ENCODE assay signal across 9 mouse cellular contexts in the genomic region with DNA sequence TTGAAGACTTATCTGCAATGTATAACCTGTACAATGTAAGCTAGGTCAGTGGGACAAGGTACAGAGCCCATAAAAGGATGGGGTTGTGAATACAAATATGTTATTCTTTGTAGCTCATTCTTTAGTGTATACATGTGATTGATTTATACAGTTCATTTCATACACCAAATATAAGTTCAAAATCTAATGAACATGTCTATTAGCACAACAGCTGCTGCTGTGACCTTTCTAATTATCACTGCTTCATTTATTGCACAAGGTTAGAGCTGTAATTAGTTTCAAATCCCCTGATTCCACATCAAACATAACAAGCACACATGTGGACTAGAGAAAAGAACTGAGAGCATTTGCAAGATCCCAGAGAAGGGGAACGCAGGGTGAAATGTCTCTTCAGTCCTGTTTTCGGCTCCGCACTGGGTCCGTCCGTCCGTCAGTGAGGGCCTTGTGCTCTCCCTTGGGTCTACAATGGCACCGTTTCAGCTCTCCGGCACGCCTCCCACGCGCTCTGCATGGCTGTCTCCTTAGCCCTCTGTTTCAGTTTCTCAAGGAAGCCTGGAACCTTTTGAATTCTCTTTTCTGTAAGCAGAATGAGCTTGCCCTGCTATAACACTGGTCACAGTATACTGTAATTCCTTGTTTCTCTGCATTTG.
DNase-seq lines count a peak whose midpoint lies in the region; ATAC-seq and TF ChIP-seq lines count a peak whose summit lies in the region.
"Had no signal": no experiment of that assay in that cellular context is flagged by ENCODE, and none has a peak within 500 bp of the region (broad histone marks: within the 10 kb centered on the region; RNA-seq: fewer than 3 reads in every experiment).

No protein-coding gene starts in this region.

- no peak for TF ChIP-seq CTCF in midbrain, postnatal 0 days (IDR thresholded peaks at IDR 0.05)

- no peaks in the 10 kb centered on the region for H3K9me3 ChIP-seq in forebrain, embryonic 12.5 days
- no peaks in the 10 kb centered on the region for H3K9me3 ChIP-seq in hindbrain, embryonic 14.5 days (ENCODE audit: control insufficient read depth, low read length)
- H3K9me3 ChIP-seq in midbrain, postnatal 0 days (ENCODE audit: low read length), result no peaks in the 10 kb centered on the region

- H3K36me3 ChIP-seq in forebrain, embryonic 12.5 days (replicated peaks), result no peaks in the 10 kb centered on the region
- H3K36me3 ChIP-seq in hindbrain, embryonic 14.5 days (replicated peaks; ENCODE audit: control insufficient read depth, insufficient read depth), result no peaks in the 10 kb centered on the region
- H3K36me3 ChIP-seq in midbrain, postnatal 0 days (ENCODE audit: insufficient read depth, low read length), result no peaks in the 10 kb centered on the region

- ATAC-seq in forebrain, embryonic 12.5 days (ENCODE audit: low FRiP score), result peak; percentile 39
- peak; percentile 53; the same call in 1 of the 2 replicates for ATAC-seq in hindbrain, embryonic 14.5 days (ENCODE audit: low FRiP score)
- no peak for ATAC-seq in midbrain, postnatal 0 days (ENCODE audit: low FRiP score)
- ATAC-seq: Patski had no signal

- no peak overlapping the region for H3K9ac ChIP-seq in forebrain, embryonic 12.5 days
- H3K9ac ChIP-seq in hindbrain, embryonic 14.5 days, result peak overlapping the region; percentile 20; the same call in 1 of the 2 replicates
- no peak overlapping the region for H3K9ac ChIP-seq in midbrain, postnatal 0 days (replicated peaks; ENCODE audit: low read length, poor library complexity, severe bottlenecking)

- H3K4me1 ChIP-seq in forebrain, embryonic 12.5 days, result peaks cover 7% of the 10 kb centered on the region; the same call in 1 of the 2 replicates
- H3K4me1 ChIP-seq in hindbrain, embryonic 14.5 days (replicated peaks; ENCODE audit: control insufficient read depth, insufficient read depth, low read length), result peaks cover 14% of the 10 kb centered on the region
- no peaks in the 10 kb centered on the region for H3K4me1 ChIP-seq in midbrain, postnatal 0 days (ENCODE audit: insufficient read depth, low read length)

- DNase-seq in left cerebral cortex, adult 11 months (ENCODE audit: low spot score), result peak; percentile 27
- DNase-seq in left cerebral cortex, adult 8-10 months (ENCODE audit: low spot score in 2 of 2), result no peak
- peak; percentile 35 for DNase-seq in hindbrain, embryonic 14.5 days (ENCODE audit: low spot score)
- DNase-seq in midbrain, postnatal 0 days (ENCODE audit: low spot score), result peak; percentile 33
- no peak for DNase-seq in thymus, postnatal 10 days (ENCODE audit: low spot score in 2 of 2)
- DNase-seq in spleen, adult 18-20 months, result no peak
- DNase-seq in cerebellum, postnatal 36 days, result no peak

- 67% methylated on average over 11 of the region's 11 CpGs for WGBS in forebrain, embryonic 12.5 days
- 51% methylated on average over 11 of the region's 11 CpGs for WGBS in hindbrain, embryonic 14.5 days
- WGBS in midbrain, postnatal 0 days, result 59% methylated on average over 11 of the region's 11 CpGs

- peak overlapping the region; percentile 68 for H3K27ac ChIP-seq in forebrain, embryonic 12.5 days
- H3K27ac ChIP-seq in hindbrain, embryonic 14.5 days, result peak overlapping the region; percentile 57; the same call in 1 of the 2 replicates
- no peak overlapping the region for H3K27ac ChIP-seq in midbrain, postnatal 0 days (ENCODE audit: low read depth, low read length)

- no peak overlapping the region for H3K4me2 ChIP-seq in forebrain, embryonic 12.5 days
- H3K4me2 ChIP-seq in hindbrain, embryonic 14.5 days (replicated peaks), result peak overlapping the region; percentile 29
- no peak overlapping the region for H3K4me2 ChIP-seq in midbrain, postnatal 0 days (ENCODE audit: low read depth, low read length, poor library complexity, severe bottlenecking)

- no peaks in the 10 kb centered on the region for H3K27me3 ChIP-seq in forebrain, embryonic 12.5 days
- no peaks in the 10 kb centered on the region for H3K27me3 ChIP-seq in hindbrain, embryonic 14.5 days (ENCODE audit: control insufficient read depth, insufficient read depth, low read length)
- H3K27me3 ChIP-seq in midbrain, postnatal 0 days (ENCODE audit: insufficient read depth, low read length), result no peaks in the 10 kb centered on the region
- H3K27me3 ChIP-seq: Patski had no signal

- no peak overlapping the region for H3K4me3 ChIP-seq in forebrain, embryonic 12.5 days (replicated peaks)
- H3K4me3 ChIP-seq in hindbrain, embryonic 14.5 days (replicated peaks; ENCODE audit: low read length), result no peak overlapping the region
- no peak overlapping the region for H3K4me3 ChIP-seq in midbrain, postnatal 0 days (ENCODE audit: low read depth, low read length)

Comparison
In these comparisons a context has a peak if more than half of its experiments do, and no peak if none do; other contexts are left out.
1. DNase-seq: peak in left cerebral cortex, adult 11 months (single experiment), hindbrain, embryonic 14.5 days (single experiment) and midbrain, postnatal 0 days (single experiment); none in left cerebral cortex, adult 8-10 months (0 of 2), thymus, postnatal 10 days (0 of 2), spleen, adult 18-20 months (0 of 2) and cerebellum, postnatal 36 days (0 of 2).